In the genomic region with DNA sequence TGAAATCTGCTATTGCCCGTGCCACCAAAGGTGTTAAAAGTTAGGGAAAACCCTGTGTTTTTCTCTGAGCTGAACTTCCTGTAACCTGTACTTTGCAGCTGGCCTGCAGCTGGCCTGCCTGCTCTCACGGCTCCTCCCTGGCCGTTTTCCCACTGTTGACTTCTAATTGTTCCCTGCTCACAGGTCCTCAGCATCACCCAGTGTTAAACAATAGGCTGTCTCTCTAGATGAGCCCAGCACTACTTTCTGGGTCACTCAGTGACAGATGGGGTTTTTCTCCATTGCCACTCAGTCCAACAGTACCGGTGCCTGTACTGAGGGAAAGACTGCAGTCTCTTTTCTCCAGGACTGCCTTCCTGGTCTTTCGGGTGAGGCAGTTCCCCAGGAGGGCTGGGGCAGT, we compare ENCODE assay signal across 10 mouse cellular contexts. TPM values are rescaled to one million over a fixed set of nuclear protein-coding genes. Genes with fewer than 3 reads are reported as not detected.
DNase-seq lines count a peak whose midpoint lies in the region; ATAC-seq lines count a peak whose summit lies in the region.
"Had no signal": no experiment of that assay in that cellular context is flagged by ENCODE, and none has a peak within 500 bp of the region (broad histone marks: within the 10 kb centered on the region; RNA-seq: fewer than 3 reads in every experiment).

No protein-coding gene starts in this region.

- peak; percentile 94 for DNase-seq in heart, adult 11 months
- no peak for DNase-seq in heart, adult 18-20 months
- DNase-seq in 3T3-L1 (ENCODE audit: low read depth, low spot score) = peak; percentile 20
- peak; percentile 50 for DNase-seq in embryonic facial prominence, embryonic 14.5 days (ENCODE audit: low spot score)
- peak; percentile 54 to 73 for DNase-seq in kidney, postnatal 25 days
- DNase-seq in neural tube, embryonic 10.5 days (ENCODE audit: extremely low spot score, low spot score) = no peak
- DNase-seq: gastrocnemius, postnatal 36 days; right cerebral cortex, postnatal 14 days had no signal

- peak overlapping the region; percentile 49; the same call in 1 of the 2 replicates for H3K27ac ChIP-seq in embryonic facial prominence, embryonic 14.5 days (replicated peaks; ENCODE audit: low read depth, low read length)
- H3K27ac ChIP-seq in midbrain, embryonic 16.5 days (ENCODE audit: low read length) = no peak overlapping the region
- H3K27ac ChIP-seq in hindbrain, embryonic 12.5 days = no peak overlapping the region

- whole genome bisulfite sequencing in embryonic facial prominence, embryonic 14.5 days = 24% methylated on average over 5 of the region's 5 CpGs
- 45% methylated on average over 5 of the region's 5 CpGs for WGBS in midbrain, embryonic 16.5 days
- WGBS in hindbrain, embryonic 12.5 days = 26% methylated on average over 5 of the region's 5 CpGs

- H3K9ac ChIP-seq in embryonic facial prominence, embryonic 14.5 days (ENCODE audit: low read depth, low read length) = no peak overlapping the region
- H3K9ac ChIP-seq in midbrain, embryonic 16.5 days (ENCODE audit: low read depth, low read length) = no peak overlapping the region
- no peak overlapping the region for H3K9ac ChIP-seq in hindbrain, embryonic 12.5 days

- no peaks in the 10 kb centered on the region for H3K36me3 ChIP-seq in embryonic facial prominence, embryonic 14.5 days (ENCODE audit: control insufficient read depth, insufficient read depth, low read length)
- no peaks in the 10 kb centered on the region for H3K36me3 ChIP-seq in midbrain, embryonic 16.5 days (ENCODE audit: control insufficient read depth, insufficient read depth, low read length)
- H3K36me3 ChIP-seq in hindbrain, embryonic 12.5 days = no peaks in the 10 kb centered on the region

- no peaks in the 10 kb centered on the region for H3K27me3 ChIP-seq in embryonic facial prominence, embryonic 14.5 days (replicated peaks; ENCODE audit: control insufficient read depth, insufficient read depth, low read length)
- H3K27me3 ChIP-seq in midbrain, embryonic 16.5 days (ENCODE audit: control insufficient read depth, insufficient read depth, low read depth, low read length) = no peaks in the 10 kb centered on the region
- no peaks in the 10 kb centered on the region for H3K27me3 ChIP-seq in hindbrain, embryonic 12.5 days

- H3K9me3 ChIP-seq in embryonic facial prominence, embryonic 14.5 days (ENCODE audit: control insufficient read depth, low read length) = no peaks in the 10 kb centered on the region
- no peaks in the 10 kb centered on the region for H3K9me3 ChIP-seq in midbrain, embryonic 16.5 days (replicated peaks; ENCODE audit: control insufficient read depth, low read length, poor library complexity, severe bottlenecking)
- no peaks in the 10 kb centered on the region for H3K9me3 ChIP-seq in hindbrain, embryonic 12.5 days (replicated peaks)

- no peak overlapping the region for H3K4me2 ChIP-seq in embryonic facial prominence, embryonic 14.5 days (ENCODE audit: low read depth, low read length)
- H3K4me2 ChIP-seq in midbrain, embryonic 16.5 days (ENCODE audit: low read length) = no peak overlapping the region
- no peak overlapping the region for H3K4me2 ChIP-seq in hindbrain, embryonic 12.5 days (replicated peaks)

- H3K4me1 ChIP-seq in embryonic facial prominence, embryonic 14.5 days (ENCODE audit: control insufficient read depth, insufficient read depth, low read length) = peaks cover 11% of the 10 kb centered on the region; the same call in 1 of the 2 replicates
- H3K4me1 ChIP-seq in midbrain, embryonic 16.5 days (ENCODE audit: control insufficient read depth, insufficient read depth, low read length) = no peaks in the 10 kb centered on the region
- peaks cover 8% of the 10 kb centered on the region for H3K4me1 ChIP-seq in hindbrain, embryonic 12.5 days

- no peak overlapping the region for H3K4me3 ChIP-seq in embryonic facial prominence, embryonic 14.5 days (ENCODE audit: low read depth, low read length)
- no peak overlapping the region for H3K4me3 ChIP-seq in midbrain, embryonic 16.5 days (ENCODE audit: low read depth, low read length)
- H3K4me3 ChIP-seq in hindbrain, embryonic 12.5 days = no peak overlapping the region

- ATAC-seq in embryonic facial prominence, embryonic 14.5 days (ENCODE audit: low read depth) = peak; percentile 28; the same call in 1 of the 2 replicates
- no peak for ATAC-seq in midbrain, embryonic 16.5 days
- ATAC-seq in hindbrain, embryonic 12.5 days (ENCODE audit: low FRiP score) = no peak

RNA-seq across cellular contexts. Expression of gene Nceh1, which starts 22.3 kb away (rescaled TPM):
- 100 to 1,000 TPM; 227 to 231 TPM for total RNA-seq in heart, adult 18-20 months (2021)
- 4.3 and 6.8 TPM in 2 replicates for polyA plus RNA-seq in embryonic facial prominence, embryonic 14.5 days (2014; fragmentation: Nextera tagmentation; extraction: Ambion mirVana)
- 16.1 and 18.2 TPM in 2 replicates for polyA plus RNA-seq in midbrain, embryonic 16.5 days (2015; fragmentation: Nextera tagmentation; extraction: Ambion mirVana)
- 5.1 and 5.6 TPM in 2 replicates for polyA plus RNA-seq in hindbrain, embryonic 12.5 days (2016; fragmentation: Nextera tagmentation; extraction: Ambion mirVana)

RNA-seq across cellular contexts. Expression of gene Ect2, which starts 51.4 kb away (rescaled TPM):
- total RNA-seq in heart, adult 18-20 months (2021) = under 1 TPM; 0.59 to 0.65 TPM
- polyA plus RNA-seq in embryonic facial prominence, embryonic 14.5 days (2014; fragmentation: Nextera tagmentation; extraction: Ambion mirVana) = 35.6 and 40.5 TPM in 2 replicates
- polyA plus RNA-seq in midbrain, embryonic 16.5 days (2015; fragmentation: Nextera tagmentation; extraction: Ambion mirVana) = 5.8 and 9.4 TPM in 2 replicates
- polyA plus RNA-seq in hindbrain, embryonic 12.5 days (2016; fragmentation: Nextera tagmentation; extraction: Ambion mirVana) = 46.8 and 48.1 TPM in 2 replicates

Comparison
In these comparisons a context has a peak if more than half of its experiments do, and no peak if none do; other contexts are left out.
1. DNase-seq: peak in heart, adult 11 months (single experiment), 3T3-L1 (single experiment), embryonic facial prominence, embryonic 14.5 days (single experiment) and kidney, postnatal 25 days (2 of 2); none in heart, adult 18-20 months (0 of 2) and neural tube, embryonic 10.5 days (single experiment).